Mouse (Mus musculus): Measurements from ENCODE around the gene Ppp4r3a.

Ppp4r3a gene

GRCm38 (mm10) chr12:101011017-101011416 lies 72.5 kb downstream of the Ppp4r3a start:
- DNase-seq = no peak

- no peak for DNase-seq
Measured at GRCm38 (mm10) chr12:101010148-101010920, 73.2 kb downstream of the Ppp4r3a start.

GRCm38 (mm10) chr12:101009225-101009624 lies 74.3 kb downstream of the Ppp4r3a start:
- DNase-seq = no peak

DNA sequence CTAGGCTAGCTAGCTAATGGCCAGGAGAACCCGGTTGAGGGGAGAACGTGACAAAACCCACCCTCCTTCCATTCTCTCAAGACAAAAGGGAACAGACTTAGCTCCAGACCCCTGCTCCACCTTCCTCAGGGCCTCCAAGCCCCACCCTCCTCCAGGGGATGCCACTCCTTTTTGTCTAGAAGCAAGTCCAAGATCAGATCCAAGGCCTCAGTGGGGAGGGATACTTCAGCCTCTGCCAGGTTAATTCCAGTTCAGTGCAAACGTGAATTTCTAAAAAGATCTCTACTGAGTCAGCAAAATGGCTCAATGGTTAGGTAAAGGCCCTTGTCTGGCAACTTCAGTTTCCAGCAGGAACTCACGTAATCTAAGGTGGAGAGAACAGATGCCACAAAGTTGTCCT lies 74.9 kb downstream of the Ppp4r3a start:
- DNase-seq = no peak

GRCm38 (mm10) chr12:101007968-101008481 lies 75.5 kb downstream of the Ppp4r3a start:
- peak; percentile 50 to 51 for DNase-seq

GRCm38 (mm10) chr12:101007427-101007826 lies 76.1 kb downstream of the Ppp4r3a start:
- DNase-seq = no peak

- DNase-seq = peak in 1 of 2 experiments; percentile 21
Measured at GRCm38 (mm10) chr12:101005665-101006420, 77.7 kb downstream of the Ppp4r3a start.

GRCm38 (mm10) chr12:101004982-101005381 lies 78.5 kb downstream of the Ppp4r3a start:
- no peak for DNase-seq

DNA sequence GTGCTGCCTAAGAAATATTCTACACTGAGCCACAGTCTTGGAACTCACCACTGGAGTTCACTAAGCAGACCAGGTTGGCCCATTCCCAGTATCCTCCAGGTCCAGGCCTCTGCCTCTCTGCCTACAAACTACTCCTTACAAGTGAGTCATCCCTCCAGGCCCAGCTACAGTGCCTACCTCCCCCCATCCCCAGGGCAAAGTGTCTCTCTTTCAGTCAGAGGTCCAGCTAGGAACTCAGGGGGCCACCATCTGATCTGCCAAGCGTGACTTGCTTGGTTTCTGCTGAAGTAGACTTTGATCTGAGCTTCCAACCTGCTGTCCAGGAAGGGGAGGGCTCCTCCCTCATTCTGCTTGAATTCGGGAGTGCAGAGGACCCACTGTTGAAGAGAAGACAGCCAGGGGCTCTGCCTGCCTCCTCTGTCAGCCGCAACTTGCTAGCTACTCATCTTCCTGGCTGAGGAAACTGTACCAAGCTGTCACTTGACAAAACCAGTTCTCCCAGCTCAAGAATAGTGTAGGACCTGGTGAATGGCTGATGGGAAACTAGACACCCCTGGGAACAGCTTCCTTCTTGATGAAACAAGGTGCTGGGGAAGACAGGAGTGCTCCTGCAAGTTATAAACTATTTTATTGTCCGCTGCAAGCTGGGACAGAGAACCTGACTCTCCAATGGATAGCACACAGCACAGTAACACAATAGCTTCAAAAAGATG lies 80.5 kb downstream of the Ppp4r3a start:
- DNase-seq = no peak

DNA sequence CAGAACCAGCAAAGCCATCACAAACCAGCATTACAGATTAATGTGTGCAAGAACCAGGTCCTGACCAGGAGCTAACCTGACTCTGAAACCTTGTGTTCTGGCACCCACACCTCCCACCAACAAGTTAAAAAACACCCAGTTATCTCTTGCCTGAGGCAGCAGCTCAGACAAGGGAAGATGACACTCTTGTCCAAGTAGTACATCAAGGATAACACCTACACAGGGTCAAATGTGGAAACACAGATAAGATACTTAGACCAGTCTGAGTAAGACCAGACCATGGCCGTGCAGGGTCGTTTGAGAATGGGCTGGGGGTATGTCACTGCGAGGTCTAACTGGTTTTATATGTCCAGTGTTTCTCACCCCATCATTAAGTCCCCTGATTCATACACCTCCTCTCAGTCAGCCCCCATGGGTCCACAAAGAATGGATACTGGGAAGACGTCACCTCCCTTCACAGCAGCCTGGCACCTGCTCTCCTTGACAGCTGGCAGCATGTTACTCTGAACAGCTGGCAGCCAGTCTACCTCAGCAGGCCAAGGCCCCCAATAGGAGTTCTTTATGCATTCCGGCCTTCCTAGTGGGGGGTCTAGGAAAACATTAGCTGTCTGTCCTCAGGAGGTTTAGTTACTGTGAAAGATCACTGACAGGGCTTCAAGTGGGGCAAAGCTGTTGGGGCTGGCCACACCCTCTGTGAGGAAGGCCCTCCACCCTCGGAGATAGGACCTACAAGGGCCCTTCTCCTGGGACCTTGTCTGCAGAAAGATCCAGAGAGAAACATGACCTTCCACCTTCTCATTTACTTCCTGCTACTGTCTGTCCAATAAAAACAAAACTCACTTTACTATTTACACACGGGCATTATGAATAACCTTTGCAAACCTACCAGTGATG lies 84.2 kb downstream of the Ppp4r3a start:
- no peak for DNase-seq

DNA sequence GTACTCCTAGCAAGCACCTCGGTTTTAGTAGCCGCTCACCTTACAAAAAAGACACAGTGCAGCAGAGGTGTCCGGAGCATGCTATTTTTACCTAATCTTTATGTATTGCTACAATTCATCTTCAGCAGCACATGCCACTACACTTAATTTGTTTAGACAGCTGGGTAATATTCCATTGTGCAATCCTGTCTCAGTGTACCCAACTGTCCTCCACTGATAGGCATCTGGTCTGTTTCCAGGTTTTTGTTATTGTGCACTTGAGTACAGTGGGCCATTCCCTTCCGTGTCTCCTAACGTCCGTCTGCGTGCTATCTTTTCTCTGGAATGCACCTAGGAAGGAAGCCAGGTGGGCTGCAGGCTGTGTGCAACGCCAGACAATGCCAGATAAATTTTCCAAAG lies 84.9 kb downstream of the Ppp4r3a start:
- no peak for DNase-seq

DNA sequence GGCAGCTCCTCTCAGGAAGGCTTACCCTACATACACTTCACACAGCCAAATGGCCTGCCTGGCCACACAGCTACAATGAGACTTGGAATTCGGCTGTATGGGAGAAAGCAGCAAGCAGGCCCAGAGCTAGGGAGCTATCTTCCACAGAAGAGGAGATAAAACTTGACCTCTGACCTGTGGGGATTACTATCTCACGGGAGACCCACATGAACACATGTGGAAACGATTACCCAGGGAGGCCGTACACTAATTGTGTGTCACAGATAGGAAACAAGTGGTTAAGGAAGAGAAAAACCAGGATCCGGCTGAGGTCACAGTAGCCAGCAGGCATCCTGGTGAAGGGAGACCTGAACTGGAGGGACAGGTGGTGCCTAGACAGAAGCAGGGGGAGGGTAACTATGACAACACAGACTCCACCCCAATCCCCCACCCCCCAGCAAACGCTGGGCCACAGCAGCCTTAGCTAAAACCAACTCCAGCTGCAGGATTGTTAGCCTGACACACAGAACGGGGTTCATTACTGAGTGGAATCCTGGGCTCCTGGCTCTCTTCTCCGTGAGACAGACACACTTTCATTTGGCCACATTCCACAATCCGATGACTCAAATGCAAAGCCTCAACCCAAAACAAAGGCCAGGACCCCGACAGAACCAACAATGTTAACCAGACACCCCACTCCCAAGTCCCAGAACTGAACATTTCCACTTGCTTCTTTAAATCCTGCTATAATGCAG lies 85.5 kb downstream of the Ppp4r3a start:
- DNase-seq = no peak

- DNase-seq = no peak
Measured at GRCm38 (mm10) chr12:100996378-100996898, 87.1 kb downstream of the Ppp4r3a start.

- no peak for DNase-seq
Measured at GRCm38 (mm10) chr12:100995607-100996377, 87.7 kb downstream of the Ppp4r3a start.

DNA sequence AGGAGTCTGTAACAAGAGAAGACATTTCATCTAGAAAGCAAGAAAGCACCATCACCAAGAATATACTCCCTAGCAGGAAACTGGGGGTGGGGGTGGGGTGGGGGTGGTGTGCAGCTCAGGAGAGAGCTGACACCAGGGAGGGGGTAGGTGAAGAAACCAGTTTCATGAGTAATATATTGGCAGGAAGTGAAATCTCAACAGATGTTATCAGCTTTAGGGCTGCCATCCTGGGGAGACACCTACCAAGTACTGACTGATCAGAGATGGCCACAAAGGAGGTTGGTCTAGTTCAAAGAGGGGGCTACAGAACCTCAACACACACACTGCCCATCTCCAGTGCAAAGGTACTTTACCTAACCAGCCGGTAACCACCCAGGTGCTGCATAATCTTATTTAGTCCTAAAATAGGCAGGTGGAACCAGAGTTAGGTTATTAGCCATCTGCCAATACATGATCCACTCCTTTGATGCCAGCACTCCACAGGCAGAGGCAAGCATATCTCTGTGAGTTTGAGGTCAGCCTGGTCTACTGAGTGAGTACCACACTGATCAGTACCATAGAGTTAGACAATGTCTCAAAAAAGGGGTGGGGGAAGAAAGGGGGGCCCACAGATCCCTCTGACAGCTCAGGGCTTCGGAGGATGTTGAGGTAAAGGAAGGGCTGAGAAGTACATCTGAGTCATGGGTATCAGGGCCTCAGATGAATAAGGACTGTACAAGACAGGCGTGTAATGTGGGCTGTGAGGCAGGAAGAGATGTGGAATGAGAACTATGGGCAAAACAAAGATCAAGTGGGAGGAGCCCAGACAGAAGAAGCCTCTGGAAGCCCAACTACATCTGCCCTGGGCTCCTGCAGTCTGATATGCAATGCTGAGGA lies 89.1 kb downstream of the Ppp4r3a start:
- DNase-seq = no peak

DNA sequence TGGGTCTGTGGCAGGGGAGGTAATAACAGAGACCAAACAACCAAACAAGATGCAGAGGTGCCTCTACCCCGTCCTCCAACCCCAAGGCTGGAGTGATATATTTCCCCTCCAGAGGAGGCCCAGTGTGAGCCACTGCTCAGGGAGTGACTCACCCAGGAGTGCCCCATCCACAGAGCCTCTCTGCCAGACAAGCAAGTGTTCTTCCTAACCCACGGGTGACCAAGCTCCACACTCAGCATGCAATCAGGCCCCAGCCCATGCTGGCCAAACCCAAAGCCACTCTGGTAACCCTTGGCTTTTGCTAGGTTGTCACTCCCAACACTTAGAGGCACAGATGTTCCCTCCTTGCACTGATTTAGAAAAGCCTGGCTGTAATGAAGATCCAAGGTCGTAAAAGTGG lies 90.4 kb downstream of the Ppp4r3a start:
- no peak for DNase-seq

DNA sequence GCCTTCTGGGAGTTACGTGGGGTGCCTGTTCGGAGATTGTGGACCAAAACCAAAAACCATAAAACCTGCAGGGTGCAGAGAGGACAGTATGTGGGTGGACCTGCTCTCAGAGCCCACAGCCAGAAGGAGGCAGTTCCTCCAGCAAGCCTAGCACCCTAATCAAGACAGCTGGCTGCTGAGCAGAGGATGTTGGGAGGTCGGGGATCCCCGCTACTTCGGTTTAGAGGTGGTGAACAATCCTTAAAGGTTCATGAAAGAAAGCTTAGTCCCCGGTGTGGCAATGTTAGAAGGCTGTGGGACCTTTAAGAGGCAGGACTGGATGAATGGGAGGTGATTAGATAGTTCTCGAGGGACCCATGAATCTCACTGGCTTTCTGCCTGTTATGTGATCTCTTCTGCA lies 91.0 kb downstream of the Ppp4r3a start:
- DNase-seq = no peak

GRCm38 (mm10) chr12:100991119-100991518 lies 92.4 kb downstream of the Ppp4r3a start:
- no peak for DNase-seq

- peak in 1 of 2 experiments; percentile 17 for DNase-seq
Measured at GRCm38 (mm10) chr12:100990291-100990690, 93.2 kb downstream of the Ppp4r3a start.
